Mouse (Mus musculus): Measurements from ENCODE around the gene Ciapin1. TPM values are rescaled to one million over a fixed set of nuclear protein-coding genes. Genes with fewer than 3 reads are reported as not detected.

Gene Ciapin1
- polyA plus RNA-seq, 1 experiment from 2014 or later = 77.7 TPM

- WGBS = 82% methylated on average over 2 of the region's 2 CpGs
- no peak for ATAC-seq (replicated peaks; ENCODE audit: insufficient number of reproducible peaks, insufficient read depth, low FRiP score, low read depth)
- peaks cover 46% of the 10 kb centered on the region for H3K4me1 ChIP-seq (replicated peaks)
- H3K4me3 ChIP-seq = no peak overlapping the region
- H3K4me2 ChIP-seq = no peak overlapping the region
- H3K27ac ChIP-seq = no peak overlapping the region
- H3K36me3 ChIP-seq = no peaks in the 10 kb centered on the region
- peaks cover 20% of the 10 kb centered on the region for H3K27me3 ChIP-seq
- H3K9me3 ChIP-seq (replicated peaks) = no peaks in the 10 kb centered on the region
- H3K9ac ChIP-seq = no peak overlapping the region
Measured at GRCm38 (mm10) chr8:94776346-94776745, 61.8 kb downstream of the Ciapin1 start.

GRCm38 (mm10) chr8:94774601-94775000 lies 63.6 kb downstream of the Ciapin1 start:
- WGBS = 70% methylated on average over 1 of the region's 1 CpGs
- no peak for ATAC-seq (replicated peaks; ENCODE audit: insufficient number of reproducible peaks, insufficient read depth, low FRiP score, low read depth)
- Histone ChIP-seq H3K9ac (no peak overlapping the region), H3K27ac (no peak overlapping the region), H3K4me1 (replicated peaks) (peaks cover 45% of the 10 kb centered on the region), H3K9me3 (replicated peaks) (no peaks in the 10 kb centered on the region), H3K36me3 (no peaks in the 10 kb centered on the region), H3K4me3 (no peak overlapping the region), H3K4me2 (no peak overlapping the region), H3K27me3 (peaks cover 36% of the 10 kb centered on the region)

GRCm38 (mm10) chr8:94773700-94774171 lies 64.4 kb downstream of the Ciapin1 start:
- WGBS = 44% methylated on average over 12 of the region's 12 CpGs
- Histone ChIP-seq H3K4me3 (no peak overlapping the region), H3K4me1 (replicated peaks) (peaks cover 37% of the 10 kb centered on the region), H3K36me3 (no peaks in the 10 kb centered on the region), H3K27ac (no peak overlapping the region), H3K9ac (no peak overlapping the region), H3K9me3 (replicated peaks) (no peaks in the 10 kb centered on the region), H3K4me2 (no peak overlapping the region), H3K27me3 (peaks cover 42% of the 10 kb centered on the region)
- ATAC-seq (replicated peaks; ENCODE audit: insufficient number of reproducible peaks, insufficient read depth, low FRiP score, low read depth) = no peak

DNA sequence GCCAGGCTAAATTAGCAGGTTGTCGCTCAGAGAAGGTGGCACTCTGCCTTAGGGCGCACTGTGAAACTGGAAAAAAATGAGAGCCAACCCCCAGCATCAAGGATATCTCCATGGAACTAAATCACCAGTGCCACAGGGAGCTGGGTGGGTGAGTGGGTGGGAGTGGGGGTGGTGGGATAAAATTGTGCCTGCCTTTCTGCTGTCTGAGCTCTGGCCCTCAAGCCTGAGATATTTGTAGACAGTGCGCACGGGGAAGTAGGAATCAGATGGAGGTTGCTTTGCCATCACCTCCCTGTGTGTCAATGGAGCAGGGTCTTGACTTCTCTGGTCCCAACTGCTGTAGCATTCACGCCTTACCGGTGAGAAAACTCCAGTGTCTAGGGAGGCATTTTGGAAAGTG lies 65.1 kb downstream of the Ciapin1 start:
- peak overlapping the region; percentile 54 for H3K4me3 ChIP-seq
- peak overlapping the region; percentile 81 for H3K4me2 ChIP-seq
- peaks cover 30% of the 10 kb centered on the region for H3K4me1 ChIP-seq (replicated peaks)
- no peak overlapping the region for H3K9ac ChIP-seq
- no peaks in the 10 kb centered on the region for H3K9me3 ChIP-seq (replicated peaks)
- peaks cover 42% of the 10 kb centered on the region for H3K27me3 ChIP-seq
- 58% methylated on average over 6 of the region's 6 CpGs for whole genome bisulfite sequencing
- H3K36me3 ChIP-seq = no peaks in the 10 kb centered on the region
- no peak overlapping the region for H3K27ac ChIP-seq
- no peak for ATAC-seq (replicated peaks; ENCODE audit: insufficient number of reproducible peaks, insufficient read depth, low FRiP score, low read depth)

GRCm38 (mm10) chr8:94771941-94772670 lies 66.1 kb downstream of the Ciapin1 start, which contains the start of gene Cx3cl1:
Gene Cx3cl1 (plus strand): TSS chr8:94772009.
- Histone ChIP-seq H3K9ac (peak within 1 kb of the TSS; percentile 59), H3K4me2 (peak within 1 kb of the TSS; percentile 81), H3K36me3 (no peaks in the 10 kb centered on the region), H3K4me1 (replicated peaks) (peaks cover 23% of the 10 kb centered on the region), H3K4me3 (peak within 1 kb of the TSS; percentile 54), H3K9me3 (replicated peaks) (no peaks in the 10 kb centered on the region), H3K27ac (peak within 1 kb of the TSS; percentile 33), H3K27me3 (peaks cover 42% of the 10 kb centered on the region)
- WGBS = 2% methylated on average over 38 of the region's 38 CpGs
- ATAC-seq (replicated peaks; ENCODE audit: insufficient number of reproducible peaks, insufficient read depth, low FRiP score, low read depth) = peak; percentile 80

GRCm38 (mm10) chr8:94770945-94771344 lies 67.2 kb downstream of the Ciapin1 start:
- ATAC-seq (replicated peaks; ENCODE audit: insufficient number of reproducible peaks, insufficient read depth, low FRiP score, low read depth) = no peak
- Histone ChIP-seq H3K4me1 (replicated peaks) (peaks cover 23% of the 10 kb centered on the region), H3K27me3 (peaks cover 42% of the 10 kb centered on the region), H3K27ac (0 out of 2 replicates have a peak overlapping the region, but pooled peaks have one; percentile 33), H3K36me3 (no peaks in the 10 kb centered on the region), H3K4me2 (peak overlapping the region; percentile 81; the same call in 1 of the 2 replicates), H3K9me3 (replicated peaks) (no peaks in the 10 kb centered on the region), H3K4me3 (no peak overlapping the region), H3K9ac (no peak overlapping the region)
- 24% methylated on average over 6 of the region's 6 CpGs for WGBS

Other genes starting within 250 kb of the Ciapin1 start
- 20.3 and 22.4 TPM in 2 replicates for gene Rspry1, start 236.4 kb downstream of the Ciapin1 start, polyA plus RNA-seq (2015; fragmentation: Nextera tagmentation; extraction: Ambion mirVana)
- gene Fam192a, start 236.4 kb downstream of the Ciapin1 start, polyA plus RNA-seq (2015; fragmentation: Nextera tagmentation; extraction: Ambion mirVana) = 33.6 and 35.2 TPM in 2 replicates
- gene Arl2bp, start 171.8 kb downstream of the Ciapin1 start, polyA plus RNA-seq (2015; fragmentation: Nextera tagmentation; extraction: Ambion mirVana) = 112 and 121 TPM in 2 replicates
- 0.23 and 0.96 TPM in 2 replicates for gene Pllp, start 142.1 kb downstream of the Ciapin1 start, polyA plus RNA-seq (2015; fragmentation: Nextera tagmentation; extraction: Ambion mirVana)
- 0.08 TPM in 1 of 2 replicates, not detected in the other for gene Ccl22, start 92.8 kb downstream of the Ciapin1 start, polyA plus RNA-seq (2015; fragmentation: Nextera tagmentation; extraction: Ambion mirVana)
- gene Cx3cl1, start 66.3 kb downstream of the Ciapin1 start, polyA plus RNA-seq (2015; fragmentation: Nextera tagmentation; extraction: Ambion mirVana) = 9.4 and 9.7 TPM in 2 replicates
- gene Ccl17, start 27.9 kb downstream of the Ciapin1 start, polyA plus RNA-seq (2015; fragmentation: Nextera tagmentation; extraction: Ambion mirVana) = 0.26 TPM in 1 of 2 replicates, not detected in the other
- gene Coq9, start within 50 bp of the Ciapin1 start, polyA plus RNA-seq (2015; fragmentation: Nextera tagmentation; extraction: Ambion mirVana) = 163 and 166 TPM in 2 replicates
- gene Polr2c, start 19.1 kb upstream of the Ciapin1 start, polyA plus RNA-seq (2015; fragmentation: Nextera tagmentation; extraction: Ambion mirVana) = 107 and 122 TPM in 2 replicates
- gene Dok4, start 38.0 kb upstream of the Ciapin1 start, polyA plus RNA-seq (2015; fragmentation: Nextera tagmentation; extraction: Ambion mirVana) = 22.9 and 31.6 TPM in 2 replicates
- 18.6 and 25.1 TPM in 2 replicates for gene Ccdc102a, start 79.7 kb upstream of the Ciapin1 start, polyA plus RNA-seq (2015; fragmentation: Nextera tagmentation; extraction: Ambion mirVana)
- 0.25 and 1.2 TPM in 2 replicates for gene Adgrg5, start 85.3 kb upstream of the Ciapin1 start, polyA plus RNA-seq (2015; fragmentation: Nextera tagmentation; extraction: Ambion mirVana)
- gene Adgrg1, start 136.4 kb upstream of the Ciapin1 start, polyA plus RNA-seq (2015; fragmentation: Nextera tagmentation; extraction: Ambion mirVana) = 4.6 and 21.3 TPM in 2 replicates
- gene Adgrg3, start 179.3 kb upstream of the Ciapin1 start, polyA plus RNA-seq (2015; fragmentation: Nextera tagmentation; extraction: Ambion mirVana) = 2.6 and 5.2 TPM in 2 replicates
- 0.04 and 0.47 TPM in 2 replicates for gene Drc7, start 216.7 kb upstream of the Ciapin1 start, polyA plus RNA-seq (2015; fragmentation: Nextera tagmentation; extraction: Ambion mirVana)
- 15.3 and 19.8 TPM in 2 replicates for gene Katnb1, start 242.8 kb upstream of the Ciapin1 start, polyA plus RNA-seq (2015; fragmentation: Nextera tagmentation; extraction: Ambion mirVana)